Mouse (Mus musculus): Measurements from ENCODE around the gene Ube2q2. TPM values are rescaled to one million over a fixed set of nuclear protein-coding genes. Genes with fewer than 3 reads are reported as not detected.

Ube2q2 gene
- polyA plus RNA-seq, 1 experiment: 4.0 TPM

Other genes with a start within 250 kb of the Ube2q2 start
- 0.83 and 1.0 TPM in 2 replicates for gene Hykk, start 231.6 kb upstream of the Ube2q2 start, polyA plus RNA-seq (2012; rRNA removed)
- 94.5 and 97.4 TPM in 2 replicates for gene Psma4, start 198.1 kb upstream of the Ube2q2 start, polyA plus RNA-seq (2012; rRNA removed)
- not detected in 2 replicates for gene AY074887, start 197.9 kb upstream of the Ube2q2 start, polyA plus RNA-seq (2012; rRNA removed)
- gene Chrna5, start 168.0 kb upstream of the Ube2q2 start, polyA plus RNA-seq (2012; rRNA removed): 0.07 and 0.17 TPM in 2 replicates
- 1.7 and 2.3 TPM in 2 replicates for gene Chrna3, start 122.3 kb upstream of the Ube2q2 start, polyA plus RNA-seq (2012; rRNA removed)
- 3.6 and 3.7 TPM in 2 replicates for gene Chrnb4, start 100.1 kb upstream of the Ube2q2 start, polyA plus RNA-seq (2012; rRNA removed)
- gene Fbxo22, start 60.1 kb downstream of the Ube2q2 start, polyA plus RNA-seq (2012; rRNA removed): 11.4 and 14.7 TPM in 2 replicates
- gene Nrg4, start 178.0 kb downstream of the Ube2q2 start, polyA plus RNA-seq (2012; rRNA removed): 1.7 and 2.9 TPM in 2 replicates
- 1.1 and 1.3 TPM in 2 replicates for gene Tmem266, start 178.1 kb downstream of the Ube2q2 start, polyA plus RNA-seq (2012; rRNA removed)